Mouse (Mus musculus) heart, adult 2 months (tissue): ENCODE measurements around the gene Fam3c. TPM values are rescaled to one million over a fixed set of nuclear protein-coding genes. Genes with fewer than 3 reads are reported as not detected.

Source experiments
- DNase-seq, 2 experiments: peaks; one replicate each; pipeline ENCODE4 v3.0.0; 2021
- H3K27ac ChIP-seq: fragments of 200-600 bp; 2 replicates; pipeline ENCODE4 v1.8.1; 2022
- H3K27me3 ChIP-seq: fragments of 200-500 bp; 2 replicates; pipeline ENCODE4 v1.6.1; 2012; ENCODE audit warnings: mild to moderate bottlenecking, low read length, inconsistent platforms, mixed read lengths; ENCODE audit not compliant: control insufficient read depth, insufficient read depth
- H3K36me3 ChIP-seq: fragments of 200-500 bp; 2 replicates; pipeline ENCODE4 v1.6.1; 2012; ENCODE audit warnings: low read length, inconsistent platforms; ENCODE audit not compliant: control insufficient read depth, insufficient read depth
- H3K4me1 ChIP-seq: fragments of 200-500 bp; 2 replicates; pipeline ENCODE4 v1.6.1; 2011; ENCODE audit warnings: low read length; ENCODE audit not compliant: control insufficient read depth, insufficient read depth
- H3K4me3 ChIP-seq: fragments of 200-600 bp; 2 replicates; pipeline ENCODE4 v1.8.1; 2022
- H3K79me2 ChIP-seq: fragments of 200-500 bp; replicated peaks from 2 replicates; pipeline ENCODE4 v1.6.1; 2012; ENCODE audit warnings: mild to moderate bottlenecking, inconsistent platforms, low read length, moderate library complexity, mixed read lengths; ENCODE audit not compliant: control insufficient read depth, insufficient read depth
- H3K9ac ChIP-seq: fragments of 200-500 bp; 2 replicates; pipeline ENCODE4 v1.6.1; 2012; ENCODE audit warnings: low read depth, mild to moderate bottlenecking, control low read depth, inconsistent platforms, low read length, mixed read lengths
- CTCF ChIP-seq: fragments of 200-600 bp; IDR thresholded peaks from 2 replicates; pipeline ENCODE4 v1.8.1; 2022; ENCODE audit warnings: antibody characterized with exemption, mild to moderate bottlenecking, moderate library complexity
- EP300 ChIP-seq: fragments of 200-500 bp; IDR thresholded peaks from 2 replicates; pipeline ENCODE4 v1.6.1; 2011; ENCODE audit warnings: low read depth, low read length, control low read depth; ENCODE audit not compliant: insufficient read depth
- POLR2A ChIP-seq: fragments of 200-500 bp; IDR thresholded peaks from 2 replicates; pipeline ENCODE4 v1.6.1; 2011; ENCODE audit warnings: mild to moderate bottlenecking, low read depth, low read length, control low read depth; ENCODE audit not compliant: insufficient read depth
- WGBS: fragments of 180-500 bp; shearing (Covaris S2); methylation state at CpG from one replicate; pipeline ENCODE4 v1.1.7; 2018; 5-methylcytosine and 5-hydroxymethylcytosine counted together
- intact Hi-C: fragments of 180-260 bp; cut with DNase I; formaldehyde crosslinking; loops from one replicate; pipeline ENCODE4 v1.15.1; 2025
- polyA plus RNA-seq: library from polyadenylated mRNA; depleted of rRNA; stranded (reverse); fragments of >200 nt; gene quantifications from 2 replicates; pipeline ENCODE4 v1.2.3, GENCODE M21; 2012
- total RNA-seq, 2 experiments: library from RNA; stranded (reverse); gene quantifications; 2 replicates each; pipeline ENCODE4 v1.2.3; 2021

Fam3c gene
- total and polyA plus RNA-seq, 3 experiments, result 3.4 to 27.4 (median 27.3) TPM

DNA sequence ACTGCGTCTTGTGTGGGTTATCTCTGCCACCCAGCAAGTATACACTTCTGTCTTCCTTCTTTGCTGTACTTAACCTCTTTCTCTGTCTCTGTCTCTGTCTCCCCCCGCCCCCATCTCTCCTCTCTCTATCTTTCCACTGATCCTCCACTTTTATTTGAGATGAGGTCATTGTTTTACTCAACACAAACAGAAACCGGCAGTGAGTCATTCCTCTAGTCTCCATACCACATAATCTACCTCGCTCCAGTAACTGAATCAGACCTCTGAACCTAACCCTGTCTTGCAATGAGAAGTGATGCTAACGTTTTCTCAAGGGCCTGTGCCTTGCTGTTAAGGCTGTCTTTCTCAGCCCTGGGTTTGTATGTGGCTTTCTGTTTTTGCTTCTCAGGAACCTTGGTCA, 22.4 kb upstream of the Fam3c start:
- H3K4me3 ChIP-seq, result no peak overlapping the region
- no peak overlapping the region for H3K27ac ChIP-seq
- 38% methylated on average over 5 of the region's 5 CpGs for WGBS
- intact Hi-C loops, result no loop called here
- H3K36me3 ChIP-seq, result no peaks in the 10 kb centered on the region
- DNase-seq, result no peak
- H3K4me1 ChIP-seq, result no peaks in the 10 kb centered on the region
- TF ChIP-seq CTCF, result no peak
- no peak for TF ChIP-seq POLR2A
- H3K79me2 ChIP-seq, result no peaks in the 10 kb centered on the region
- H3K9ac ChIP-seq, result no peak overlapping the region
- no peaks in the 10 kb centered on the region for H3K27me3 ChIP-seq

DNA sequence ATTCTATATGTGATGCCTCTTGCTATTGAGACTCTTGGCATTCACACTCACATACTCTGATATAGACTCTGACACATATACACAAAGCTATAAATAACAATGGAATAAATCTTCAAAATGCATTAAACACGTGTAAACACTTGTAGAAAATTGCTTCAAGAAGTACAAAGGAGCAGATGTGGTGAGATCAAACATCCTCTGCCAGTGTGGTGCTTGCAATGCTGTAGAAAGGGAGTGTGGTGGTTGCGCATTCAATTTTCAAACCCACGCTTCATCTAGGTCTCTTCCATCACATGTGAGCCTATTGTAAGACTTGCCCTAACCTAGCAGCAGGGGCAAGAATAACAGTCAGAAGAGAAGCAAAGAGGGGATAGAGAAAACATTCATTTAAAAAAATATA, 18.7 kb upstream of the Fam3c start:
- no peaks in the 10 kb centered on the region for H3K36me3 ChIP-seq
- no peak overlapping the region for H3K9ac ChIP-seq
- DNase-seq, result no peak
- H3K4me1 ChIP-seq, result no peaks in the 10 kb centered on the region
- 82% methylated on average over 3 of the region's 3 CpGs for WGBS
- no peaks in the 10 kb centered on the region for H3K79me2 ChIP-seq
- TF ChIP-seq POLR2A, result no peak
- TF ChIP-seq CTCF, result no peak
- no peak for TF ChIP-seq EP300
- no peak overlapping the region for H3K4me3 ChIP-seq
- no peaks in the 10 kb centered on the region for H3K27me3 ChIP-seq
- intact Hi-C loops, result no loop called here
- no peak overlapping the region for H3K27ac ChIP-seq

GRCm38 (mm10) chr6:22373476-22373875, 17.4 kb upstream of the Fam3c start:
- H3K79me2 ChIP-seq, result no peaks in the 10 kb centered on the region
- 78% methylated on average over 2 of the region's 2 CpGs for WGBS
- no peaks in the 10 kb centered on the region for H3K36me3 ChIP-seq
- intact Hi-C loops, result no loop called here
- DNase-seq, result no peak
- H3K4me3 ChIP-seq, result no peak overlapping the region
- no peaks in the 10 kb centered on the region for H3K27me3 ChIP-seq
- no peak overlapping the region for H3K9ac ChIP-seq
- no peaks in the 10 kb centered on the region for H3K4me1 ChIP-seq
- H3K27ac ChIP-seq, result no peak overlapping the region
- no peak for TF ChIP-seq CTCF
- no peak for TF ChIP-seq EP300
- no peak for TF ChIP-seq POLR2A

DNA sequence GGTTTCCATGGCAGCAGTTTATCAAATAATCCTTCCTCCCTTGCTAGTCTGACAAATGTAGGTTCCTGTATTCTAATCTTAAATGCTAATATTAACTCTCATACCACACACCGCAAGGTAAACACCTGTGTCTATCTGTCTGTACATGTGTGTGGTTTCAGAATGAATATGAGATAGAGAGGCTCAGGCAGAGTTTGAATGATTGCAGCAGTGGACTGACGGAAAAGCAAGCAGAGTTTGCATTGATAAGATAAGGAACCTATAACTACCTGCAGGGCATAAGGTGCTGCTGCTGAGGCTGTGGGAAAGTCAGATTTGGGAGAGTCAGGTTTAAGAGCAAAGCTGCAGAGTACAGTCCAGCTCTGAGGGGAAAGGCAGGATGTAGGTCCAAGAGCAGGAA, 10.9 kb upstream of the Fam3c start:
- Histone ChIP-seq H3K36me3 (no peaks in the 10 kb centered on the region), H3K4me3 (no peak overlapping the region), H3K27ac (no peak overlapping the region), H3K27me3 (no peaks in the 10 kb centered on the region), H3K79me2 (no peaks in the 10 kb centered on the region), H3K9ac (no peak overlapping the region), H3K4me1 (no peaks in the 10 kb centered on the region)
- TF ChIP-seq POLR2A, result no peak
- TF ChIP-seq EP300, result no peak
- no peak for TF ChIP-seq CTCF
- intact Hi-C loops, result no loop called here
- no peak for DNase-seq
- WGBS, result 65% methylated on average over 2 of the region's 2 CpGs

DNA sequence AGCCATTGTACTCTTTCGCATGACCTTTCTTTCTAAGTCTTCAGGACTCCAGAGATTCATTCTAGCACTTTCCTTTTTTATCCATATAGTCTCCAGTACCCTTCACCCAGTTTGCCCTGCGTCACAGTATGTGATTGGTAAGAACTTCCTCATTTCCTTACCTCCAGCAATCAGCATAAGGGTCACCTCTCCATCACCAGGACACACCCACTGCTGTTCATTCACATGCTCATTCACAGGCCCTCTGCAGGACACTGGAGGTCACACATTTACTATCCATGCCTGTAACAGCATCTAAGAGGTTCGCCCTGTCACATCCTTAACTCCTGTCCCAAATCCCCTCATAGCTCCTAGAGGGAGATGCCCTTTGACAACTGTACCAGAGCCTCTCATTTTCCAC, 7.5 kb upstream of the Fam3c start:
- H3K27me3 ChIP-seq, result no peaks in the 10 kb centered on the region
- TF ChIP-seq POLR2A (no peak), CTCF (no peak), EP300 (no peak)
- no peaks in the 10 kb centered on the region for H3K79me2 ChIP-seq
- intact Hi-C loops, result no loop called here
- DNase-seq, result no peak
- H3K4me1 ChIP-seq, result no peaks in the 10 kb centered on the region; the same call in 1 of the 2 replicates
- 81% methylated on average over 3 of the region's 3 CpGs for WGBS
- H3K4me3 ChIP-seq, result no peak overlapping the region
- no peaks in the 10 kb centered on the region for H3K36me3 ChIP-seq
- no peak overlapping the region for H3K27ac ChIP-seq
- no peak overlapping the region for H3K9ac ChIP-seq

DNA sequence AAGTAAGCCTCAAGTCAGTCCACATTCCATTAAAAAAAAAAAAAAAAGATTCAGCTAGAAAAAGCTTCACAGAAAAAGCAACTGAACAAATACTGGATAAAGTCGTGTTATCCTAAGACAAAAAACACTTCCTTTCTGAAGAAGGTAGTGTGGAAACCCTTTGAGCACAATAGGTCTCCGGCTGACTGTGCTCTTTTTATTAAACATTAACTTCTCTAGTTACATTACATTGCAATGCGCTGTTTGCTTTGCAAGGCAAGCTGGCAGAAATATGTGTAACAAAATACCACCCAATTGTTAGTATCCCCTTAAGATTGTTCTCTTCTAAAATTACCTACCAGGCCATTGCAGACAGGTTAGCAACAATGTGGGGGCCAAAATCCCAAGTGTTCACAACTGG, 5.9 kb upstream of the Fam3c start:
- intact Hi-C loops, result no loop called here
- no peak for DNase-seq
- H3K4me3 ChIP-seq, result no peak overlapping the region
- H3K9ac ChIP-seq, result no peak overlapping the region
- no peaks in the 10 kb centered on the region; the same call in 1 of the 2 replicates for H3K4me1 ChIP-seq
- TF ChIP-seq EP300 (no peak), POLR2A (no peak), CTCF (no peak)
- H3K79me2 ChIP-seq, result no peaks in the 10 kb centered on the region
- no peaks in the 10 kb centered on the region for H3K36me3 ChIP-seq
- WGBS, result 57% methylated on average over 3 of the region's 3 CpGs
- no peaks in the 10 kb centered on the region for H3K27me3 ChIP-seq
- H3K27ac ChIP-seq, result no peak overlapping the region
